In the genomic region with DNA sequence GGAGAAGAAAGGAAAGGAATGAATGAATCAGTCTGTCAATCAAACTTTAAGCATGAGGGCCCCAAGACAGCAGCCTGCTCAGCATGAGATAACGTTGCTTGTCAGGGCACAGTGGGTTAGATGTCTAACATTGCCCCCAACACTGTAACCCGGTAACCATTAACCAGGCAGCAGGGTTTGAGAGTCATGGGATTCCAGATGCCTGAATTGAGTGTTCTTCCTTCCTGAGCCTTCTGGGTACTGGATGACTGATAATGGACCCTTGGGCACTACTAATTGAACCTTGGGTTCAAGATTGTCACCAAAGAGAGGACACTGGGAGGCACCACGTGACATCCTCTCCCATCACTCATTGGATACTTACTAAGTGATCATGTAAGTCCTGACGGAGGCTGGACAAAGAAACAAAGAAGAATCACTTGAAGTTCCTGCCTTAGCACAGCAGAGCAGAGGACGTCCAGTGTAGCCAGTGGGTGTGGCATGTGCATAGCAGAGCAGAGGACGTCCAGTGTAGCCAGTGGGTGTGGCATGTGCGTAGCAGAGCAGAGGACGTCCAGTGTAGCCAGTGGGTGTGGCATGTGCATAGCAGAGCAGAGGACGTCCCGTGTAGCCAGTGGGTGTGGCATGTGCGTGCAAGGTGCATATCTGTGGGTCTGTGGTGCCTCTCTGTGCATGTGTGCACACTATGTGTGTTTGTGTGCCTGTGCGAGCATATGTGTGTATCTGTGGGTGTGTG, we compare ENCODE assay signal across 8 mouse cellular contexts. TPM values are rescaled to one million over a fixed set of nuclear protein-coding genes. Genes with fewer than 3 reads are reported as not detected.
DNase-seq lines count a peak whose midpoint lies in the region; ATAC-seq lines count a peak whose summit lies in the region.

No protein-coding gene starts in this region.

- intact Hi-C loops in gastrocnemius, postnatal 14 days (cut with DNase I; ENCODE audit: low total_unique reads) = no loop called here

- no peak overlapping the region for H3K27ac ChIP-seq in kidney, embryonic 16.5 days (ENCODE audit: low read length)
- no peak overlapping the region; the same call in 1 of the 2 replicates for H3K27ac ChIP-seq in intestine, embryonic 16.5 days (ENCODE audit: low read length)

- H3K27me3 ChIP-seq in kidney, embryonic 16.5 days (ENCODE audit: insufficient read depth, low read length) = no peaks in the 10 kb centered on the region
- no peaks in the 10 kb centered on the region for H3K27me3 ChIP-seq in intestine, embryonic 16.5 days (replicated peaks; ENCODE audit: control insufficient read depth, insufficient read depth, low read length)

- peak; percentile 79 for ATAC-seq in kidney, embryonic 16.5 days (ENCODE audit: low FRiP score, low TSS enrichment)
- peak; percentile 97 for ATAC-seq in erythroid progenitor cell, adult 5-6 weeks (replicated peaks; ENCODE audit: low FRiP score, poor library complexity, severe bottlenecking)
- ATAC-seq in intestine, embryonic 16.5 days = peak; percentile 92
- peak; percentile 85 for ATAC-seq in megakaryocyte progenitor cell, adult 5-6 weeks (replicated peaks; ENCODE audit: poor library complexity)

- H3K4me1 ChIP-seq in kidney, embryonic 16.5 days (ENCODE audit: insufficient read depth, low read length) = 0 out of 2 replicates have a peak, but pooled peaks cover 8% of the 10 kb centered on the region
- H3K4me1 ChIP-seq in intestine, embryonic 16.5 days (ENCODE audit: control insufficient read depth, insufficient read depth, low read length) = peaks cover 12% of the 10 kb centered on the region

- H3K4me3 ChIP-seq in kidney, embryonic 16.5 days (ENCODE audit: low read length) = no peak overlapping the region
- H3K4me3 ChIP-seq in intestine, embryonic 16.5 days (ENCODE audit: low read length) = 0 out of 2 replicates have a peak overlapping the region, but pooled peaks have one; percentile 3

- no peak for DNase-seq in kidney, adult 9 months
- no peak for DNase-seq in cerebellum, postnatal 25 days
- DNase-seq in gastrocnemius, postnatal 14 days = no peak
- no peak for DNase-seq in adrenal gland, adult 18-20 months (ENCODE audit: low spot score in 2 of 2)

- 47% methylated on average over 12 of the region's 12 CpGs for WGBS in kidney, embryonic 16.5 days
- WGBS in intestine, embryonic 16.5 days = 33% methylated on average over 12 of the region's 12 CpGs

- no peak overlapping the region for H3K4me2 ChIP-seq in kidney, embryonic 16.5 days (replicated peaks; ENCODE audit: low read depth, low read length)
- H3K4me2 ChIP-seq in intestine, embryonic 16.5 days (ENCODE audit: low read depth, low read length) = peak overlapping the region; percentile 41

- no peaks in the 10 kb centered on the region for H3K36me3 ChIP-seq in kidney, embryonic 16.5 days (ENCODE audit: insufficient read depth, low read length)
- H3K36me3 ChIP-seq in intestine, embryonic 16.5 days (ENCODE audit: control insufficient read depth, insufficient read depth, low read length) = no peaks in the 10 kb centered on the region

- H3K9ac ChIP-seq in kidney, embryonic 16.5 days (replicated peaks; ENCODE audit: low read length) = no peak overlapping the region
- no peak overlapping the region for H3K9ac ChIP-seq in intestine, embryonic 16.5 days (ENCODE audit: low read depth, low read length)

- H3K9me3 ChIP-seq in kidney, embryonic 16.5 days (ENCODE audit: low read length) = no peaks in the 10 kb centered on the region
- H3K9me3 ChIP-seq in intestine, embryonic 16.5 days (ENCODE audit: control insufficient read depth, low read length) = no peaks in the 10 kb centered on the region

RNA-seq across cellular contexts. Expression of a gene that starts 51.0 kb away (rescaled TPM):
- 0.12 TPM in 2 replicates for polyA plus RNA-seq in kidney, embryonic 16.5 days (2015; fragmentation: Nextera tagmentation; extraction: Ambion mirVana)
- not detected in 2 replicates for total RNA-seq in erythroid progenitor cell, adult 5-6 weeks (2015; ENCODE audit: low replicate concordance)
- total RNA-seq in erythroid progenitor cell, adult 5-6 weeks (2017; ENCODE audit: low replicate concordance) = not detected in 2 replicates
- 0.05 and 0.16 TPM in 2 replicates for polyA plus RNA-seq in intestine, embryonic 16.5 days (2015; fragmentation: Nextera tagmentation; extraction: Ambion mirVana)
- total RNA-seq in megakaryocyte progenitor cell, adult 5-6 weeks (2015) = 0.10 TPM in 2 replicates
- not detected in 2 replicates for total RNA-seq in megakaryocyte progenitor cell, adult 5-6 weeks (2017)
- under 1 TPM in 1 of 2 experiments, not detected in 1; 0.07 TPM for total RNA-seq in gastrocnemius, postnatal 14 days (2021)
- total RNA-seq in adrenal gland, adult 18-20 months (2021) = under 1 TPM; 0.17 to 0.26 TPM
